Mouse (Mus musculus): ENCODE data around the gene Cdc42bpb.
A peak's percentile ranks its signal among the peaks of the same experiment; 100 is the strongest.

- 0 out of 2 replicates have a peak, but pooled peaks have one; percentile 13 for TF ChIP-seq CTCF (IDR thresholded peaks at IDR 0.05)
- TF ChIP-seq EP300 (IDR thresholded peaks at IDR 0.05; ENCODE audit: insufficient read depth, low read depth, low read length): no peak
These were observed 126.3 kb downstream of the Cdc42bpb start for GRCm38 (mm10) chr12:111251227-111251626.

Data from heart, adult 2 months (tissue).